Mouse (Mus musculus) midbrain, postnatal 0 days (tissue): Measurements from ENCODE around the gene Fam168b. TPM values are rescaled to one million over a fixed set of nuclear protein-coding genes. Genes with fewer than 3 reads are reported as not detected.
A peak's percentile ranks its signal among the peaks of the same experiment; 100 is the strongest.

Experiments used
- ATAC-seq: fragments of 200-750 bp; cut with Nextera tagmentation; 2 replicates; pipeline ENCODE4 v1.8.0; 2017; ENCODE audit warnings: moderate number of reproducible peaks, mild to moderate bottlenecking, moderate TSS enrichment, moderate library complexity; ENCODE audit not compliant: low FRiP score
- DNase-seq: peaks from one replicate; pipeline ENCODE4 v3.0.0-alpha.2; 2015; ENCODE audit warnings: low spot score
- H3K27ac ChIP-seq: fragments of 300-500 bp; sonication (generic); 2 replicates; pipeline ENCODE4 v1.5.1; 2014; ENCODE audit warnings: low read depth, mild to moderate bottlenecking, low read length, mixed read lengths
- H3K27me3 ChIP-seq: fragments of 300-500 bp; sonication (generic); 2 replicates; pipeline ENCODE4 v1.6.1; 2014; ENCODE audit warnings: low read length, control low read depth, mixed read lengths; ENCODE audit not compliant: insufficient read depth
- H3K36me3 ChIP-seq: fragments of 300-500 bp; sonication (generic); 2 replicates; pipeline ENCODE4 v1.6.1; 2014; ENCODE audit warnings: low read length, control low read depth, mixed read lengths; ENCODE audit not compliant: insufficient read depth
- H3K4me1 ChIP-seq: fragments of 300-500 bp; sonication (generic); 2 replicates; pipeline ENCODE4 v1.6.1; 2014; ENCODE audit warnings: mild to moderate bottlenecking, control low read depth, antibody characterized with exemption, low read length, mixed read lengths; ENCODE audit not compliant: insufficient read depth
- H3K4me2 ChIP-seq: fragments of 300-500 bp; sonication (generic); 2 replicates; pipeline ENCODE4 v1.6.1; 2014; ENCODE audit warnings: low read depth, mild to moderate bottlenecking, low read length, mixed read lengths; ENCODE audit not compliant: poor library complexity, severe bottlenecking
- H3K4me3 ChIP-seq: fragments of 300-500 bp; sonication (generic); 2 replicates; pipeline ENCODE4 v1.5.1; 2014; ENCODE audit warnings: low read depth, mild to moderate bottlenecking, low read length, moderate library complexity
- H3K9ac ChIP-seq: fragments of 300-500 bp; sonication (generic); replicated peaks from 2 replicates; pipeline ENCODE4 v1.6.1; 2014; ENCODE audit warnings: mild to moderate bottlenecking, low read length, moderate library complexity, mixed read lengths; ENCODE audit not compliant: poor library complexity, severe bottlenecking
- H3K9me3 ChIP-seq: fragments of 300-500 bp; sonication (generic); 2 replicates; pipeline ENCODE4 v1.6.1; 2016; ENCODE audit warnings: low read length, control low read depth
- CTCF ChIP-seq: IDR thresholded peaks from 2 replicates; pipeline ENCODE4 v1.5.1; 2016; ENCODE audit warnings: antibody characterized with exemption, mild to moderate bottlenecking
- WGBS: fragments of 180-500 bp; shearing (Covaris S2); extraction: QIAGEN DNeasy Blood & Tissue Kit; methylation state at CpG from one replicate; pipeline ENCODE4 v1.1.7; 2014; 5-methylcytosine and 5-hydroxymethylcytosine counted together
- polyA plus RNA-seq: library from polyadenylated mRNA; unstranded; fragments of >200 nt; fragmentation: Nextera tagmentation; extraction: Ambion mirVana; gene quantifications from 2 replicates; pipeline ENCODE4 v1.2.1, GENCODE M21; 2015
- total RNA-seq: library from RNA; depleted of rRNA; stranded (reverse); fragments of >200 nt; gene quantifications from 2 replicates; pipeline ENCODE4 v1.2.3, GENCODE M21; 2014; rRNA removed

Fam168b gene
- total and polyA plus RNA-seq, 2 experiments from 2014 or later: 95.9 to 542 TPM

DNA sequence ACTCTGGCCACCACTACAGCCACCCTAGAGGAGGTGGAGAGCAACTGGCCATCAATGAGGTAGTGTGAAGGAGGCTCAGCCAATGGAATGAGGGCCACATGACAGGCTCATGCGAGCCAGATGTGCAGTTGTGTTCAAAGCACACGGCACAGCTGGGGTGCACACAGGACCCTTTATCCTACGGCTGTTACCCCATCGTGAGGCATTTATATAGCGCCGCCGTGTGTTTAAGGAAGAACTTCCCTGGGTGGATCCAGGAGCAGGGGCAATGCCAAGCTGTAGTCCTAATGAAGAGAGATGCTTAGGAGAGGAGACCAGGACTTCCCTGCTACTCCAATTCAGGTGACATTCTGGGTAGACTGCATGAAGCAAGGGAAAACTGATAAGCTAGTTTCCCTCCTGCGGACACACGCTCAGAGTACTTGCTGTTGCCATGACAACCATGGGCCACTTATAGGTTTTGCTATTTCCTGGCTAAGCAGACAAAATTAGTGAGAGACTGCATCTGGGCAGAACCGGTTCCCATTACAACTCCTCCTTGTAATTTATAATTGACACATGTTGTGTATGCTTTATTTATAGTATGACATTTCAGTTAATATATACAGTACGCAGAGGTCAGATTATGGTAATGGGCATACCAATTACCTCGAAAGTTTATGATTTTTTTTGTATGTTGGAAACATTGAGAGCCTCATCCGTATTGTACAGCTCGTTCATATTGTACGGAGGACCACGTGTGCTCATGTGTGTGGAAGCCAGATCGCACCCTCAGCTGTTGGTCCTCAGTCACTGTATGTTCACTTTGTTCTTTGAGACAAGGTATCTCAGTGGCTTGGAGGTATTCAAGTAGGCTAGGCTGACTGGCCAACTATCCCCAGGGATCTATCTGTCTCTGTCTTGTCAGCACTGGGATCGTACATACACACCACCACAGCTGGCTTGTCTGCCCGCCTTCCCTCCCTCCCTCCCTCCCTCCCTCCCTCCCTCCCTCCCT lies 49.3 kb downstream of the Fam168b start:
- ATAC-seq: peak; percentile 73
- peak overlapping the region; percentile 52; the same call in 1 of the 2 replicates for H3K27ac ChIP-seq
- peak; percentile 80 for DNase-seq
- WGBS: 59% methylated on average over 19 of the region's 19 CpGs
- no peaks in the 10 kb centered on the region for H3K27me3 ChIP-seq
- H3K9ac ChIP-seq: no peak overlapping the region
- no peak overlapping the region for H3K4me2 ChIP-seq
- H3K4me1 ChIP-seq: peaks cover 9% of the 10 kb centered on the region; the same call in 1 of the 2 replicates
- no peaks in the 10 kb centered on the region for H3K9me3 ChIP-seq
- no peaks in the 10 kb centered on the region for H3K36me3 ChIP-seq
- H3K4me3 ChIP-seq: no peak overlapping the region
- peak; percentile 5; the same call in 1 of the 2 replicates for TF ChIP-seq CTCF

DNA sequence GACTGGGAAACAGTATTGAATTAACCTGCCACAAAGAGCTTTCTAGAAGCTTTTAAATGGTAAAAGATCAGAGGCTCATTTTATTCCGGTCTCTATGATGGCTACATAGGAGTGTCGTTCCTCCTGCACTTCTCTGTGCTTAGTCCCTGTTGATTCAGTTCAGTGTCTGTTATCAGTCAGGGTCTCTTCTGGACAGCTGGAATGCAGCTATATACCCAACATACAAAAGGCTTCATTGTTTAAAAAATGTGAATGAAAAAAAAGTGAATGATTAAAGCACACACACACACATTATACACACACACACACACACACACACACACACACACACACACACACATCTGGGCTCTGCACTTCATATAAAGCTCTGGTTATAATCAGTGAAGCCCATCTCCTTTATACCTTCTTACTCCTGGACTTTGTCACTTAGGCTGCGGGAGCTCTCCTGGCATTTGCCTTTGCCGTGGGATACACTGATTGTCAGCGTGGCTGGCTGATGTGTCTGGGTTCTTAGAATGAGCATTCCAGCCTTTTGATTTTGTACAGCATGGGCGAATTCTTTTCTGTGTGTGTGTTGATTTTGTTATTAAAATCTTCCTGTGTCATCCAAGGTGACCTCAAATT lies 59.2 kb downstream of the Fam168b start:
- H3K27ac ChIP-seq: no peak overlapping the region
- ATAC-seq: no peak
- no peak for TF ChIP-seq CTCF
- H3K4me3 ChIP-seq: no peak overlapping the region
- no peaks in the 10 kb centered on the region for H3K4me1 ChIP-seq
- no peaks in the 10 kb centered on the region for H3K36me3 ChIP-seq
- no peak overlapping the region for H3K9ac ChIP-seq
- DNase-seq: no peak
- H3K27me3 ChIP-seq: no peaks in the 10 kb centered on the region
- 59% methylated on average over 6 of the region's 6 CpGs for WGBS
- H3K9me3 ChIP-seq: no peaks in the 10 kb centered on the region
- no peak overlapping the region for H3K4me2 ChIP-seq

DNA sequence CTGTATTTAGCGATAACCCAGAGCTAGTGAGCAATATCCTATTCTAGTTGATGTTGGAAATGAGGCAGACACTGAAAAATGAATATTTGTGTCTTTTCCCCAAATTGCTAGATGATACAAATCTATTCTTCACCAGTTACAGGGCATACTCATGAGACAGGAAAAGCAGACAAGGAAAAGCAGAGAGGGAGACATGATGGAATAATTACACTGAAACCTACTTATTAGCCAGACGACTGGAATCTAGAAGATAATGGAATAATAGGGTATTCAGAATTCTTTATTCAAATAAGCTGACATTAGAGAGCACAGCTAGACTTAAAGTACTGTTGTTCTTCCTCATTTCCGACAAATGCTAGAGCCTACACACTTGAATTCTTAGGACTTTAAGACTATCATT lies 67.0 kb downstream of the Fam168b start:
- WGBS: 88% methylated on average over 3 of the region's 3 CpGs
- H3K27ac ChIP-seq: no peak overlapping the region
- no peaks in the 10 kb centered on the region for H3K9me3 ChIP-seq
- no peaks in the 10 kb centered on the region for H3K27me3 ChIP-seq
- no peak overlapping the region for H3K9ac ChIP-seq
- no peaks in the 10 kb centered on the region for H3K36me3 ChIP-seq
- no peaks in the 10 kb centered on the region for H3K4me1 ChIP-seq
- no peak for TF ChIP-seq CTCF
- DNase-seq (no peak), ATAC-seq (no peak)
- H3K4me2 ChIP-seq: no peak overlapping the region
- H3K4me3 ChIP-seq: no peak overlapping the region

DNA sequence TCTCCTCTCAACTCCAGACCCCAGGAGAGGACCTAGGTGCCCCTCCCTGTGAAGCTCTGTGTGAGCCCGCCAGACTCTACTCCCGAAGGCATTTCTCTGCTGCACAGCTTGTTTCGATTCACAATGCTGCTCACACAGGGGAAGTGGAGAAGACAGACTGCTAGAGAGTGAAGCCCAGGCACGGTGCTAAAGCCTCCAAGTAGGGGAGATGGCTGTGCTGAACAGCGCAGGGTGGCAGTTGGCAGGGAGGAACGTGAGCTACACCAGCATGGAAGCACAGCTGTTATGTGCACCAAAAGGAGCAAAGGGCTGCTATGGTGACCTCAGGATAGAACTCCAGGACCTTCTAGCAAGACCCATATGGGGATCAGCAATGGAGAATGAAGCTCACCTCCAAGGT lies 74.0 kb downstream of the Fam168b start:
- Histone ChIP-seq H3K27ac (no peak overlapping the region), H3K9ac (no peak overlapping the region), H3K9me3 (no peaks in the 10 kb centered on the region), H3K36me3 (no peaks in the 10 kb centered on the region), H3K27me3 (no peaks in the 10 kb centered on the region), H3K4me3 (no peak overlapping the region), H3K4me1 (0 out of 2 replicates have a peak, but pooled peaks cover 3% of the 10 kb centered on the region), H3K4me2 (no peak overlapping the region)
- 71% methylated on average over 6 of the region's 6 CpGs for WGBS
- TF ChIP-seq CTCF: no peak
- DNase-seq (no peak), ATAC-seq (no peak)

DNA sequence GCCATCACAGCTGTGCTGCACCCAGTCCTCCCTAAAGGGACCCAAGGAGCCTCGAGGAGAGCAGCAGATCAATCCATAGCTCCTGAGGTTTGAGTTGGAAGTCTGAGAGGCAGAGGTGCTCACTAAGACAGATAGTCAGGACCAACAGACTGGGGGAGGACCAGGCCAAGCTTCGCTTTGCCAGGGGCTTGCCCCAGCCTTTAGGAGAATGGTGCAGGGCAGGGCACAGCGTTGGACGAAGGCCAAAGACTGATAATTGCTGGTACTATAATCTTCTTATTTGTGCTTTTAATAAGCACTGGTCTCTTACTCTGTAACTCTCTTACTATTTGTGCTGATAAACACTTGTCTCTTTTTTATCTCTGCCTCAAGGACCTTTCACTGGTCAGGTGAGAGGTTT lies 75.0 kb downstream of the Fam168b start:
- no peak overlapping the region for H3K9ac ChIP-seq
- H3K27ac ChIP-seq: no peak overlapping the region
- no peaks in the 10 kb centered on the region for H3K27me3 ChIP-seq
- H3K9me3 ChIP-seq: no peaks in the 10 kb centered on the region
- 0 out of 2 replicates have a peak, but pooled peaks cover 3% of the 10 kb centered on the region for H3K4me1 ChIP-seq
- H3K4me3 ChIP-seq: no peak overlapping the region
- no peaks in the 10 kb centered on the region for H3K36me3 ChIP-seq
- 83% methylated on average over 4 of the region's 4 CpGs for WGBS
- no peak for ATAC-seq
- DNase-seq: no peak
- no peak overlapping the region for H3K4me2 ChIP-seq
- TF ChIP-seq CTCF: no peak

DNA sequence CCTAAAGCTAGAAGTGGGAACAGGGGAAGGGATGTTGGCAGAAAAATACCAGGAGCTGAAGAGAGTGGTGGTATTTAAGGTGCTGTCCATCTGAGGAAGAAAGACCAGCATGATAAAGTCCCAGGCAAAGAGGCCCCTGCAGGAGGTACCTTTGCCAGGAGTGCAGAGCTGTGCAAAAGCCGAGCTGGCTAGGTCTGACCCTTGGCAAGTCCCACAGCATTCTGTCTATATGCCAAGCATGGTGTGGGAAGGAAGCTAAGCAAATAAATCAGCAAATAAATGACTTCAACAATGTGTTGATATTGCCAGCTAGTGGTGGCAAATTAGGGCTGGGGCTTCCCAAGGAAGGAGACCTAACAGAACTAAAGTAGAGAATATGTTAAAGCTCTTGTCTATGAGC lies 76.0 kb downstream of the Fam168b start:
- no peak for ATAC-seq
- 0 out of 2 replicates have a peak, but pooled peaks cover 3% of the 10 kb centered on the region for H3K4me1 ChIP-seq
- no peak overlapping the region for H3K9ac ChIP-seq
- H3K9me3 ChIP-seq: no peaks in the 10 kb centered on the region
- no peak overlapping the region for H3K27ac ChIP-seq
- no peak for TF ChIP-seq CTCF
- 52% methylated on average over 1 of the region's 1 CpGs for WGBS
- H3K4me3 ChIP-seq: no peak overlapping the region
- H3K27me3 ChIP-seq: no peaks in the 10 kb centered on the region
- no peaks in the 10 kb centered on the region for H3K36me3 ChIP-seq
- no peak for DNase-seq
- no peak overlapping the region for H3K4me2 ChIP-seq

Other genes starting within 250 kb of the Fam168b start
- gene Plekhb2, start 6.9 kb upstream of the Fam168b start, total RNA-seq: 83.3 and 97.3 TPM in 2 replicates
- 85.1 and 93.1 TPM in 2 replicates for gene Plekhb2, start 6.9 kb upstream of the Fam168b start, polyA plus RNA-seq